Mouse (Mus musculus) spleen, adult 2 months (tissue): ENCODE data around the gene Arhgap4. TPM values are rescaled to one million over a fixed set of nuclear protein-coding genes. Genes with fewer than 3 reads are reported as not detected.

Experiments
- DNase-seq, 2 experiments: peaks; one replicate each; pipeline versions ENCODE4 v3.0.0 to v3.0.0-alpha.2; 2012 to 2021; ENCODE audit warnings: low spot score in 2 of 2, low read depth in 1 of 2
- H3K27ac ChIP-seq: fragments of 200-500 bp; 2 replicates; pipeline ENCODE4 v1.5.1; 2012; ENCODE audit warnings: low read length, inconsistent platforms; ENCODE audit not compliant: insufficient read depth
- H3K27me3 ChIP-seq: fragments of 200-500 bp; 2 replicates; pipeline ENCODE4 v1.6.1; 2012; ENCODE audit warnings: mild to moderate bottlenecking, moderate library complexity, low read length, inconsistent platforms; ENCODE audit not compliant: control insufficient read depth, insufficient read depth
- H3K36me3 ChIP-seq: fragments of 200-500 bp; 2 replicates; pipeline ENCODE4 v1.6.1; 2012; ENCODE audit warnings: mild to moderate bottlenecking, low read length, inconsistent platforms; ENCODE audit not compliant: control insufficient read depth, insufficient read depth
- H3K4me1 ChIP-seq: fragments of 200-500 bp; 2 replicates; pipeline ENCODE4 v1.6.1; 2011; ENCODE audit warnings: inconsistent platforms; ENCODE audit not compliant: control insufficient read depth, insufficient read depth, insufficient read length
- H3K4me3 ChIP-seq: fragments of 200-500 bp; 2 replicates; pipeline ENCODE4 v1.5.1; 2011; ENCODE audit warnings: mild to moderate bottlenecking, inconsistent platforms; ENCODE audit not compliant: insufficient read depth, insufficient read length; ENCODE audit errors: extremely low read depth
- CTCF ChIP-seq: fragments of 200-500 bp; IDR thresholded peaks from 2 replicates; pipeline ENCODE4 v1.5.1; 2011; ENCODE audit warnings: mild to moderate bottlenecking, inconsistent platforms; ENCODE audit not compliant: insufficient read depth, insufficient read length, insufficient replicate concordance; ENCODE audit errors: extremely low read depth
- POLR2A ChIP-seq: fragments of 200-500 bp; IDR thresholded peaks from 2 replicates; pipeline ENCODE4 v1.6.1; 2011; ENCODE audit warnings: low read depth, low read length, inconsistent platforms
- WGBS: fragments of 180-500 bp; shearing (Covaris S2); methylation state at CpG from one replicate; pipeline ENCODE4 v1.1.7; 2018; 5-methylcytosine and 5-hydroxymethylcytosine counted together
- polyA plus RNA-seq: library from polyadenylated mRNA; depleted of rRNA; stranded (reverse); fragments of >200 nt; gene quantifications from 2 replicates; pipeline ENCODE4 v1.2.3, GENCODE M21; 2012

The Arhgap4 gene
- polyA plus RNA-seq, 1 experiment, result 289 TPM

DNA sequence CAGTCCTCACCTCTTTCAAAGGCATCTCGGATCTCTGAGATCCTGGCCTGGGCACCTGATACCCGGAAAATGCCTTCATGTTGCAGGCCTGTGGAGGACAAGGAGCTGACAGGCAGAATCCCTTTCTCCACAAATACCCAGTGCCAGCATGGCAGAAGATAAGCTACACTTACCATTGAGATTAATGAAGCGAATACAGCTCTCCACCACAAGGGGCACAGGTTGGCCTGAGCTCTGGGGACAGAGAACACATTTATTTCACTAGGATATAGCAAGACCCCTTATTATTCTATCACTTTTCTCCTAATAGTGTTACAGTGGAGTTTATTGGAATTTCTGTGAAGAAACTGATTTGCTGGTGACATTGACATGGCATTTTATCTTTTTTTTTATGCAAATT is 23.7 kb downstream of the Arhgap4 start:
- no peaks in the 10 kb centered on the region for H3K27me3 ChIP-seq
- DNase-seq, result no peak
- H3K27ac ChIP-seq, result no peak overlapping the region
- peaks cover 17% of the 10 kb centered on the region for H3K36me3 ChIP-seq
- 75% methylated on average over 3 of the region's 3 CpGs for WGBS
- TF ChIP-seq POLR2A (no peak), CTCF (no peak)
- H3K4me3 ChIP-seq, result no peak overlapping the region
- no peaks in the 10 kb centered on the region for H3K4me1 ChIP-seq

DNA sequence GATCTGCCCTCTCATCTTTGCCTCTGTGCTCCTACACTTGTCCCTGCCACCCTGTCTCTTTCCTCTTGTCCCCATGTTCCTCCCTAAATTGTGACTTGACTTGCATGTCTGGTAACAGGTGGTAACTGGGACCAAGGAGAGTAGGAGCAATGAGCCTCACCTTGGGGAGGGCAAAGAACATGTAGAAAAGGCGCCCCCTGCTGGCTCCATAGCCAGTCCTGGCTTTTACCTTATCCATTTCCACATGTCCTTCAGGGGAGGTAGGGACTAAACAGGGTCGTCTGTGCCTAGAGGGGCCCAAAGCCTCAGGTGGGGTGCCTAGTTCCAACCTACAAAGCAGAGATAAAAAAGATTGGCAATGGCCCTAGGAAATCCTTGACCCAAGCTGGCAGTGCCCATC is 26.0 kb downstream of the Arhgap4 start, which contains the start of gene L1cam:
Gene L1cam, minus strand, starts transcription at position 387 of the 400 bp plus-strand sequence.
- peak in 1 of 2 experiments; percentile 36 for DNase-seq
- TF ChIP-seq CTCF, result peak; percentile 7; the same call in 1 of the 2 replicates
- no peak for TF ChIP-seq POLR2A
- peaks cover 19% of the 10 kb centered on the region for H3K36me3 ChIP-seq
- no peaks in the 10 kb centered on the region for H3K4me1 ChIP-seq
- whole genome bisulfite sequencing, result 48% methylated on average over 2 of the region's 2 CpGs
- no peak within 1 kb of the TSS for H3K4me3 ChIP-seq
- H3K27me3 ChIP-seq, result no peaks in the 10 kb centered on the region
- H3K27ac ChIP-seq, result no peak within 1 kb of the TSS

DNA sequence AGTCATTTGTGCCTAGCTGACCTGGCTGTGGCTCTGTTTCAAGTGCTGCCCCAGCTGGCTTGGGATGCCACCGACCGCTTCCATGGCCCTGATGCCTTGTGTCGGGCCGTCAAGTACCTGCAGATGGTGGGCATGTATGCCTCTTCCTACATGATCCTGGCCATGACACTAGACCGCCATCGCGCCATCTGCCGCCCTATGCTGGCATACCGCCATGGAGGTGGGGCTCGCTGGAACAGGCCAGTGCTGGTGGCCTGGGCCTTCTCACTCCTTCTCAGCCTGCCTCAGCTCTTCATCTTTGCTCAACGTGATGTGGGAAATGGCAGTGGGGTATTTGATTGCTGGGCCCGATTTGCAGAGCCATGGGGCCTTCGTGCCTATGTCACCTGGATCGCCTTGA is 28.8 kb downstream of the Arhgap4 start:
- Histone ChIP-seq H3K27ac (no peak overlapping the region), H3K4me1 (no peaks in the 10 kb centered on the region), H3K27me3 (no peaks in the 10 kb centered on the region), H3K36me3 (peaks cover 12% of the 10 kb centered on the region; the same call in 1 of the 2 replicates), H3K4me3 (no peak overlapping the region)
- WGBS, result 92% methylated on average over 14 of the region's 14 CpGs
- TF ChIP-seq CTCF, result no peak
- no peak for TF ChIP-seq POLR2A
- DNase-seq, result no peak

DNA sequence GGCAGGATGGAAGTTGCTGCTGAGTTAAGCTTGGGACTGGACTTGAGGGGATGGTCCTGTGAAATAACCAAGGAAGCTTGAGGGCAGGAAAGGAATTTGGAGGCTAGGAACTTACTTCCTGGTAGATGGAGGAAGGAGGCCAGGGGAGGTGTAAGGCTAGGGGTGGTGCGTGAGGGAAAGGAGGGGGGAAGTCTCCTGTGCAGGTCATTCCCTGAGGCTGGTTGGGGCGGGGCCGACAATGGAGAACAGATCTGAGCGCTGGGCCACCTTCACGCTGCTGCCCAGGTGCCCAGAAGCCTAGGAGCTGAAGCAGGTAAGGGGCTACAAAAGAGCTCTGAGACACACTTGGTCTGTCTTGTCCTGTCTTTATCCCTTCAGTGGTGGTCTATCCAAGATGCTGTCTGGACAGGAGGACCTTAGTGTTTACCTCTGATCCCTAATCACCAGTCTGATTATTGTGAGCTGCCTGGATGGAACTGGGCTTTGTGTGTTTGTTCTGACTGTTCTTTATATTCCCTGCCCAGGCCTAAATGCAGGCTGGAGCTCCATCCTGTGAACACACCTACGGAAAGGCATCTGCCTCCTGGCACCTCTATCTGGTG is 30.0 kb downstream of the Arhgap4 start, which contains the start of gene Avpr2:
Gene Avpr2, plus strand, starts transcription at position 552 of the 602 bp plus-strand sequence.
- Histone ChIP-seq H3K36me3 (peaks cover 10% of the 10 kb centered on the region; the same call in 1 of the 2 replicates), H3K27me3 (no peaks in the 10 kb centered on the region), H3K4me3 (no peak within 1 kb of the TSS), H3K27ac (no peak within 1 kb of the TSS), H3K4me1 (no peaks in the 10 kb centered on the region)
- WGBS, result 49% methylated on average over 6 of the region's 6 CpGs
- TF ChIP-seq CTCF, result no peak
- DNase-seq, result no peak

DNA sequence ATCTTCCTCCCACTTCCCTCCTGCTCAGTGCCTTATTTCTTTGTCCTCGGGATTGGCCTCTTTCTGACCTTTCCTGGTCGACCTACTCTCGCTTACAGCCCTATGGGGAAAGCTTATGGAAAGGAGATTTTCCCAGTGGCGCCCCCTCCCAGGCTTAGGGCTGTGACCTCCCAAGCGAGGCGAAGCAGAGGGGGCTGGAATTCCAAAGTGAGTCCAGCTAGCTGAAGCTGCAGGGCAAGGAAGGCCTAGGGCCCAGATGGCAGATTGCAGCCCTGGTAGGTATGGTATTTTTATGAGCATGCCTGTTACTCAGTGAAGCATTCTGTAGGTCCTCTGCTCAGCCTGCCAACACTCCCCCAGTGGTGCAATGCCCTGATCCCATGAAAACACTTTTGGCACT is 40.2 kb downstream of the Arhgap4 start:
- Histone ChIP-seq H3K27me3 (no peaks in the 10 kb centered on the region), H3K36me3 (no peaks in the 10 kb centered on the region), H3K27ac (no peak overlapping the region), H3K4me3 (no peak overlapping the region), H3K4me1 (peaks cover 6% of the 10 kb centered on the region; the same call in 1 of the 2 replicates)
- no peak for TF ChIP-seq POLR2A
- no peak for TF ChIP-seq CTCF
- WGBS, result 62% methylated on average over 6 of the region's 6 CpGs
- no peak for DNase-seq

DNA sequence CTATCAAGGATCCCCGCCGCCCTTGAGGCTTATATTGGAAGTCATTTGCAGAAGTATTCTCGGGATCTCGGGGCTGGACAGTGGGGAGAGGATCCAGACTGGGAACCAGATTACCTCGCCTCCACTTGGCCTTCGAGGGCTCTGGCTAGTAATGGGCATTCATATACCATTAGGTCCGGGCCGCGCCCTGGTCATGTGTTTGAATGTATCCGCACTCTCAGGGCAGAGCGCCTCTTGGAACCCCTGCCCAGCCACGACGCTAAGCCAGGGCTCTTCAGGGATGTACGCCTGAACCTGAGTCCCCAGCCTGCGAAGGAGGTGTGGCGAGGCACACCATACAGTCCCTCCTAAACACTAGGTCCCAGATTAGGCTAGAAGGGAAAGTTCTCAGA is 40.6 kb downstream of the Arhgap4 start:
- no peak overlapping the region for H3K27ac ChIP-seq
- no peaks in the 10 kb centered on the region for H3K27me3 ChIP-seq
- peaks cover 6% of the 10 kb centered on the region; the same call in 1 of the 2 replicates for H3K4me1 ChIP-seq
- DNase-seq, result no peak
- 41% methylated on average over 16 of the region's 16 CpGs for WGBS
- no peaks in the 10 kb centered on the region for H3K36me3 ChIP-seq
- TF ChIP-seq POLR2A (no peak), CTCF (no peak)
- H3K4me3 ChIP-seq, result peak overlapping the region; percentile 77; the same call in 1 of the 2 replicates
